Mouse (Mus musculus) small intestine, adult 2 months (tissue): Measurements from ENCODE around the gene Slc5a5. TPM values are rescaled to one million over a fixed set of nuclear protein-coding genes. Genes with fewer than 3 reads are reported as not detected.

ENCODE experiments used
- H3K27ac ChIP-seq: fragments of 200-500 bp; 2 replicates; pipeline ENCODE4 v1.5.1; 2012; ENCODE audit warnings: low read depth, low read length, control low read depth, inconsistent platforms; ENCODE audit not compliant: insufficient read depth
- H3K27me3 ChIP-seq: fragments of 200-500 bp; 2 replicates; pipeline ENCODE4 v1.6.1; 2012; ENCODE audit warnings: mild to moderate bottlenecking, moderate library complexity, low read length, inconsistent platforms; ENCODE audit not compliant: control insufficient read depth, insufficient read depth
- H3K36me3 ChIP-seq: fragments of 200-500 bp; 2 replicates; pipeline ENCODE4 v1.6.1; 2012; ENCODE audit warnings: mild to moderate bottlenecking, low read length, control low read depth, inconsistent platforms; ENCODE audit not compliant: control insufficient read depth, insufficient read depth
- H3K4me1 ChIP-seq: fragments of 200-500 bp; 2 replicates; pipeline ENCODE4 v1.6.1; 2012; ENCODE audit warnings: low read length, inconsistent platforms, mixed read lengths; ENCODE audit not compliant: control insufficient read depth, insufficient read depth, insufficient read length
- H3K4me3 ChIP-seq: fragments of 200-500 bp; 2 replicates; pipeline ENCODE4 v1.5.1; 2012; ENCODE audit warnings: low read depth, mild to moderate bottlenecking, control low read depth, inconsistent platforms, low read length, moderate library complexity
- CTCF ChIP-seq: fragments of 200-500 bp; IDR thresholded peaks from 2 replicates; pipeline ENCODE4 v1.5.1; 2012; ENCODE audit warnings: low read depth, mild to moderate bottlenecking, control low read depth, inconsistent platforms, low read length, moderate library complexity, mixed read lengths; ENCODE audit not compliant: insufficient replicate concordance, insufficient read length; ENCODE audit errors: extremely low read depth
- POLR2A ChIP-seq: fragments of 200-500 bp; IDR thresholded peaks from 2 replicates; pipeline ENCODE4 v1.6.1; 2012; ENCODE audit warnings: low read depth, mild to moderate bottlenecking, control low read depth, inconsistent platforms, low read length, moderate library complexity
- WGBS: fragments of 180-500 bp; shearing (Covaris S2); methylation state at CpG from one replicate; pipeline ENCODE4 v1.1.7; 2018; 5-methylcytosine and 5-hydroxymethylcytosine counted together
- polyA plus RNA-seq: library from polyadenylated mRNA; depleted of rRNA; stranded (reverse); fragments of >200 nt; gene quantifications from 2 replicates; pipeline ENCODE4 v1.2.3, GENCODE M21; 2012

The Slc5a5 gene
- polyA plus RNA-seq, 1 experiment: 0.41 TPM

DNA sequence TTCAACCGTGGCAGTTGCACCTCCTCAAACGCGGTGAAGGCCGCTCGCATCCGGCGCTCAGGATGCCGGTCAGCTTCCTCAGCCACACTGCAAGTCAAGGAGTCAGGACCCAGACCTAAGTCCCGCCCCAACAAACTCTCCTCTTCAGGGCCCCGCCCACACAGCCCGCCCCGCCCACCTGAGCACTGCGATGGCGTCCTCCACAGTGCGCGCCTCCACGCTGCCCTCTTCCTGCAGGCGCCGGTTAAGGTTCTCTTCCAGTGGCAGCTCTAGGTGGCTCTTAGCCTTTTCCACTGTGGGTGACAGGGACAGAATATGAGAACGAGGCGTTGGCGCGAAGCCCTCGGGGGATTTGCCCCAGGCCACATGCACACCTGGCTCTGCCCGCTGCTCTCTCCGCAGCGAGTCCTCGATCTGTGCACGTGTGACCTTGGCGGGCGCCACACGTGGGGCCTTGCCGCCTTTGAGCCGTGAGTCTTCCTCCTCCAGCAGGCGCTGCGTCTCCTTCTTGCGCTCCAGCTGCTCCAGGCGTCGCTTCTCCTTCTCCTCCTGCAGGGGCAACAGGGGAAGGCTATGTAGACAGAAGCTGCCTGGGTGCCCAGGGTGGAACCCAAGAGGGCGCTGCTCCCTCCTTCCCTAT is 23.9 kb downstream of the Slc5a5 start:
- Histone ChIP-seq H3K4me3 (peak overlapping the region; percentile 23), H3K27ac (no peak overlapping the region), H3K36me3 (peaks cover 6% of the 10 kb centered on the region), H3K4me1 (peaks cover 21% of the 10 kb centered on the region), H3K27me3 (peaks cover 14% of the 10 kb centered on the region)
- no peak for TF ChIP-seq POLR2A
- no peak for TF ChIP-seq CTCF
- WGBS: 56% methylated on average over 40 of the region's 40 CpGs

DNA sequence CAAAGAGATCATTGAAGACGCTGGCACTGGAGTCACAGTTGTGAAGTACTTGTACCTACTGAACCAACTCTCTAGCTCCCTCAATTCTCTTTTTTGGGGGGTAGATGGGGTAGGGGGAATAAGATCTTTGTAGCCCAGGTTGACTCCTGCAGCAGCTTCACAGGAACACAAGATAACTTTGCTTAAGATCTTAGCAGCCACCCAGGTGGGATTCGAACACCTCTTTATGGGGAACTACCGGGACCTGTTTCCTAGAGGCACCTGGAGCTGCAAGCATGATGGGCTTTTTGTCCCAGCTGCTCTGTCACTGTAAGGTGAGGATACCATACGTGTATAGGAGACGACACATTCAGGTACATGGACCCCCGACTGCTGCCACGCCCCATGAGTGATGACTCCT is 26.0 kb downstream of the Slc5a5 start:
- TF ChIP-seq CTCF (no peak), POLR2A (no peak)
- WGBS: 84% methylated on average over 7 of the region's 7 CpGs
- peaks cover 6% of the 10 kb centered on the region for H3K36me3 ChIP-seq
- H3K4me1 ChIP-seq: peaks cover 28% of the 10 kb centered on the region
- peaks cover 34% of the 10 kb centered on the region for H3K27me3 ChIP-seq
- no peak overlapping the region for H3K27ac ChIP-seq
- no peak overlapping the region for H3K4me3 ChIP-seq

DNA sequence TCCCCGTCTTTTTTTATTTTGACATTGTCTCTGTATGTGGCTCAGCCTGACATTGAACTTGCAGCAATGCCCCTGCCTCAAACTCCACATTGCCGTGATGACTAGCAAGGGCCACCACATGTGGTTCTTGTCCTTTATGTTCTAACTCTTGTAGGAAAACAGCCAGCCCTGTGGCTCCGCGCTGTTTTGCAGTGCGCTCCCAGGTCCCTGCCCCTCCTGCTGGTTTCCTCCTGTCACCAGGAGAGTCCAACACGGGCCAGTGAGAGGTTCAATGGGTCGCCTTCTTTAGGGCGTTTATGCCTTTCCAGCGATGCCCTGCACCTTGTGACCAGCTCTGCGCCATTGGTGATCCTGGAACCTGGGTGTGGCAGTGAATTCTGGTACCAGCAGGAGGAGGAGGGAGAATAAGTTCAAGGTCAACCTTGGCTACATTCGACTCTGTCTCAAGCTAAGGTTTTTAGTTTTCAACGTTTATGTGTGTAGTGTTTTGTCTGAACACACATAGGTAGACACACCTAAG is 26.5 kb downstream of the Slc5a5 start:
- Histone ChIP-seq H3K36me3 (peaks cover 6% of the 10 kb centered on the region), H3K27me3 (peaks cover 34% of the 10 kb centered on the region), H3K27ac (peak overlapping the region; percentile 26), H3K4me3 (peak overlapping the region; percentile 66), H3K4me1 (peaks cover 28% of the 10 kb centered on the region)
- no peak for TF ChIP-seq POLR2A
- WGBS: 3% methylated on average over 12 of the region's 12 CpGs

DNA sequence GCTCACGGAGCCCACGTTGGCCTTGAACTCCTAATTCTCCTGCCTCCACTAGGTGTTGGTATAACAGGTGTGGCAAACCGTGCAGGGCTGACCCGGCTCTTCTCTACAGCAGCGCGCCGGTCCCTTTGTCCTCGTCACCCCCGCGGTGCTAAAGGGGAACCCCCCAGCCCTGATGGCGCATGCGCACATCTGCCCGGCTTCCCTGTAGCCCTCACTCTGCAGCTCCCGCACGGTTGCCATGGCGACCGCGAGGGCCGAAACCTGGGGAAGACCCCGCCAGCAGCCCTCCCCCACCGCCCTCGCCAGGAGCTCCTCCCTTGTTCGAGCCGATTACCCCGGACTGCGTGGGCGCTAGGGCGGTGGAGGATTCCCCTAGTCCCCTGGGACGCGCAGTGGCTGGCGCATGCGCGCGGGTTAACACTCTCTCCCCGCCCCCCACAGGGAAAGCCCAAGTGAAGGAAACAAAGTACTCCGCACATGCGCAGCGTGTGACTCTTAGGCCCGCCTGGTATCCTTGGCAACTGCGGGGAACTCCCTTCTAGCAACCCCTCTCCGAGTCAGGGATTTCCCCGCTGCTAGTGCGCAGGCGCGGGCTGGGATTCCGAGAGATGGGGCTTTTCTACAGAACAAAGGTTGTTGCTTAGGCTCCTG is 27.1 kb downstream of the Slc5a5 start:
- 0 out of 2 replicates have a peak, but pooled peaks have one; percentile 13 for TF ChIP-seq CTCF
- no peak; the same call in 1 of the 2 replicates for TF ChIP-seq POLR2A

DNA sequence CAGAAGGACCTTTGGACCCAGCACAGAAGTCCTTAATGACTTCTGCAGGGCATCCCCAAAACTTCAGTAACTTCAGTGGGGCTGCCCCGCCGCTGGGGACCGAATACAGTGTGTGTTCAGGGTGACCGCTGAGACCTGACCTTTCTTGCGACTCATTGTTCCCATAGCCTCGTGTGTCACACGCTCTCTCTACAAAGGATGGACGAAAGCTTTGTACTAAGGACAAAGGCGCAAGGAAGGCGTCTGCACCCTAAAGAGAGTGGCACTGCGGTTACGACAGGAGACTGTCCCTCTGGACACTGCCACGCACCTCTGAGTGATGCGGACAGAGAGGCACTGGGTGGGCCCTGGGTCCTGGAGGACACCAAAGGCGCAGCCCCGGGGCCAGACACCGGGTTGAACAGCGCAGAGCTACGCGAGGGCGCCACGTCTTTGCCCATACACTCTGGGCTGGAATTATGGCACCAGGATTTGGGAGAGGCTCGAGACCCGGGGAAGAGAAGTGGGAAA is 27.8 kb downstream of the Slc5a5 start:
- Histone ChIP-seq H3K36me3 (peaks cover 6% of the 10 kb centered on the region), H3K4me3 (peak overlapping the region; percentile 66), H3K27me3 (peaks cover 34% of the 10 kb centered on the region), H3K27ac (no peak overlapping the region), H3K4me1 (peaks cover 28% of the 10 kb centered on the region)
- WGBS: 3% methylated on average over 24 of the region's 24 CpGs
- TF ChIP-seq POLR2A: no peak
- TF ChIP-seq CTCF: no peak

More for the DNA sequence above, 27.1 kb downstream of the Slc5a5 start:
- H3K27ac ChIP-seq: no peak overlapping the region
- peaks cover 6% of the 10 kb centered on the region for H3K36me3 ChIP-seq
- peaks cover 28% of the 10 kb centered on the region for H3K4me1 ChIP-seq
- peaks cover 34% of the 10 kb centered on the region for H3K27me3 ChIP-seq
- WGBS: under 1% methylated on average over 46 of the region's 46 CpGs
- peak overlapping the region; percentile 66 for H3K4me3 ChIP-seq

DNA sequence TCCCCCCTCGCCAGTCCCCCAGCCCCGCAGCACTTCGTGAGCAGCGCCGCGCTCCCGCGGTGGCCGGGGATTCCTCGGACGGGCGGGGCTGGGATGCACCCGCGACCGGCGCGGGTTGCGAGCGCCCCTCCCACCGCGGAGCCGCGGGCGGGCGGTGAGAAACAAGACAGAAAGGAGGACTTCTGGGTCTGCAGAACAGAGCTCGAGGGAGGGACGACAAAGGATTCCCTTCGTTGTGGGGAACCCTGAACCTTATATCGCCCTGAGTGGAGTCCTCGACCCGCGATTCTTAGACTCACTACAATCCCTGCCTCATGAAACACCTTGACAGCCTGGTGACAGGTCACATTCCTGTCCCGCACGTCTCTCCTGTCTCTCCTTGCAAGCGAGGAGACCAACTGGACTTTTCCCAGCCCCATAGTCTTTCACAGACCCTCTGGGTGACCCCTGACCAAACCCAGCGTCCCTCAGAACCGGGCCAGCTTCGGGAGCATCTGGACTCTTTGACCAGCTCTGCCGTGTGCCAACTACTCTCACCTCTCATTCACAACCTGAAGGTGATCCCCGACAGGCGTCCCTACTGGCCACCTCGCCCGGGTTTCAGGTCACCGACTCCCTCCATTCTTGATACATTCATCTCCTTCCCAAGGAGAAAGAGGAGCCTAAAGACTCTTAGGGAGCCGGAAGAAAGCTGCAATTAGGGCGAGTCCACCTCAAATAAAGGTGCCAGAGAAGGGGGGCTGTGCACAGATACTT is 28.4 kb downstream of the Slc5a5 start:
- WGBS: 1% methylated on average over 46 of the region's 46 CpGs
- Histone ChIP-seq H3K4me1 (peaks cover 26% of the 10 kb centered on the region), H3K4me3 (peak overlapping the region; percentile 38), H3K27me3 (peaks cover 34% of the 10 kb centered on the region), H3K36me3 (peaks cover 6% of the 10 kb centered on the region), H3K27ac (no peak overlapping the region)
- TF ChIP-seq POLR2A: no peak
- TF ChIP-seq CTCF: no peak
